Mouse (Mus musculus) stomach, embryonic 14.5 days (tissue): ENCODE measurements around the gene Ganc. TPM values are rescaled to one million over a fixed set of nuclear protein-coding genes. Genes with fewer than 3 reads are reported as not detected.

Experiments used
- ATAC-seq: fragments of 200-750 bp; cut with Nextera tagmentation; 2 replicates; pipeline ENCODE4 v1.8.0; 2017; ENCODE audit warnings: low read depth, moderate TSS enrichment; ENCODE audit not compliant: insufficient number of reproducible peaks, insufficient read depth, low FRiP score
- H3K27ac ChIP-seq: fragments of 300-500 bp; sonication (generic); 2 replicates; pipeline ENCODE4 v1.5.1; 2014; ENCODE audit warnings: mild to moderate bottlenecking, low read length, moderate library complexity, mixed read lengths
- H3K27me3 ChIP-seq: fragments of 300-500 bp; sonication (generic); 2 replicates; pipeline ENCODE4 v1.6.1; 2014; ENCODE audit warnings: low read length, control low read depth, mixed read lengths; ENCODE audit not compliant: control insufficient read depth, insufficient read depth
- H3K36me3 ChIP-seq: fragments of 300-500 bp; sonication (generic); 2 replicates; pipeline ENCODE4 v1.6.1; 2014; ENCODE audit warnings: mild to moderate bottlenecking, control low read depth, low read length, moderate library complexity, mixed read lengths; ENCODE audit not compliant: control insufficient read depth, insufficient read depth
- H3K4me1 ChIP-seq: fragments of 300-500 bp; sonication (generic); 2 replicates; pipeline ENCODE4 v1.6.1; 2014; ENCODE audit warnings: low read length, control low read depth, mixed read lengths; ENCODE audit not compliant: control insufficient read depth, insufficient read depth
- H3K4me2 ChIP-seq: fragments of 300-500 bp; sonication (generic); replicated peaks from 2 replicates; pipeline ENCODE4 v1.6.1; 2014; ENCODE audit warnings: low read depth, low read length, control low read depth
- H3K4me3 ChIP-seq: fragments of 300-500 bp; sonication (generic); 2 replicates; pipeline ENCODE4 v1.5.1; 2014; ENCODE audit warnings: low read depth, low read length, control low read depth
- H3K9ac ChIP-seq: fragments of 300-500 bp; sonication (generic); replicated peaks from 2 replicates; pipeline ENCODE4 v1.6.1; 2014; ENCODE audit warnings: low read depth, mild to moderate bottlenecking, control low read depth, low read length, moderate library complexity, mixed read lengths
- H3K9me3 ChIP-seq: fragments of 300-500 bp; sonication (generic); 2 replicates; pipeline ENCODE4 v1.6.1; 2016; ENCODE audit warnings: low read depth, low read length, control low read depth; ENCODE audit not compliant: control insufficient read depth
- WGBS: fragments of 180-500 bp; shearing (Covaris S2); extraction: QIAGEN DNeasy Blood & Tissue Kit; methylation state at CpG from one replicate; pipeline ENCODE4 v1.1.7; 2014; 5-methylcytosine and 5-hydroxymethylcytosine counted together
- polyA plus RNA-seq: library from polyadenylated mRNA; unstranded; fragments of >200 nt; fragmentation: Nextera tagmentation; extraction: Ambion mirVana; gene quantifications from 2 replicates; pipeline ENCODE4 v1.2.1, GENCODE M21; 2014

The Ganc gene
- polyA plus RNA-seq, 1 experiment from 2014 or later = 10.5 TPM

- Histone ChIP-seq H3K4me2 (no peak overlapping the region), H3K4me3 (no peak overlapping the region), H3K4me1 (no peaks in the 10 kb centered on the region), H3K27me3 (no peaks in the 10 kb centered on the region), H3K9me3 (no peaks in the 10 kb centered on the region), H3K36me3 (no peaks in the 10 kb centered on the region), H3K9ac (no peak overlapping the region), H3K27ac (no peak overlapping the region)
- whole genome bisulfite sequencing = 68% methylated on average over 4 of the region's 4 CpGs
- no peak for ATAC-seq
Measured at GRCm38 (mm10) chr2:120460216-120460615, 56.5 kb downstream of the Ganc start.

- Histone ChIP-seq H3K4me2 (no peak overlapping the region), H3K9me3 (no peaks in the 10 kb centered on the region), H3K4me3 (no peak overlapping the region), H3K4me1 (no peaks in the 10 kb centered on the region), H3K27me3 (no peaks in the 10 kb centered on the region), H3K9ac (no peak overlapping the region), H3K36me3 (no peaks in the 10 kb centered on the region), H3K27ac (no peak overlapping the region)
- no peak for ATAC-seq
- 75% methylated on average over 7 of the region's 7 CpGs for WGBS
Measured at GRCm38 (mm10) chr2:120463328-120463727, 59.6 kb downstream of the Ganc start.

GRCm38 (mm10) chr2:120464091-120464490 lies 60.4 kb downstream of the Ganc start:
- Histone ChIP-seq H3K4me1 (no peaks in the 10 kb centered on the region), H3K36me3 (no peaks in the 10 kb centered on the region), H3K27me3 (no peaks in the 10 kb centered on the region), H3K4me3 (no peak overlapping the region), H3K27ac (no peak overlapping the region), H3K9ac (no peak overlapping the region), H3K4me2 (no peak overlapping the region), H3K9me3 (no peaks in the 10 kb centered on the region)
- WGBS = 70% methylated on average over 8 of the region's 8 CpGs
- ATAC-seq = no peak

DNA sequence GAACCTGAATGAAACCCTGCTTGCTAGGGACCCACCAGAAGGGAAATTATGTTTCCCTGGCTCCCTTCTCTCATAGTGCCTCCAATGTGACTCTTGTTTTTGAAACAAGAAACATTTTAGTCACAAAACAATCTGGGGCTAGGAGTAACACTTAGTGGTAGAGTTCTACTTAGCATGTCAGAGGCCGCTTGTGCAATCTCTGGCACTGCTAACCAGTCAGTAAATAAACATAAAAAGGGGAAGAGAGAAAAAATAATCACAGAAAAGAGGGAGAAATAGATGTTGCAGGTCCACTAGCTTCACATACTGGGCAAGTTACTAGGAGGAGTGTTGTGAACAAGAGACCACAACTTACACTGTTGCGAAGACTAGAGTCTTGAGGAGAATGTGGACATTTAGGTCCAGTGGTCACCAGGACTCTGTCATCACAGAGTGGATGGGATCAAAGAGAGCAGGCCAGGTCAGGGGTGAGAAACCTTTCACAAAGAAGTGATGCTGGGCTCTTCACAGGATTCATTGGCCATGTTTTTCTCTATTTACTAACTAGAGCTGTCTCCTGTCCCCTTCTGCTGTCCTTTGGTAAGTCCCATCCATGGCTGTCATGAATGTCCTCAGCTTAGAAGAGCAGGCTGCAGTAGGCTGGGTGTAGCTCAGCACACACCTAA lies 61.2 kb downstream of the Ganc start:
- WGBS = 87% methylated on average over 2 of the region's 2 CpGs
- H3K36me3 ChIP-seq = no peaks in the 10 kb centered on the region
- no peak overlapping the region for H3K9ac ChIP-seq
- ATAC-seq = no peak
- no peak overlapping the region for H3K27ac ChIP-seq
- H3K4me2 ChIP-seq = no peak overlapping the region
- no peaks in the 10 kb centered on the region for H3K9me3 ChIP-seq
- no peaks in the 10 kb centered on the region for H3K4me1 ChIP-seq
- no peak overlapping the region for H3K4me3 ChIP-seq
- no peaks in the 10 kb centered on the region for H3K27me3 ChIP-seq

DNA sequence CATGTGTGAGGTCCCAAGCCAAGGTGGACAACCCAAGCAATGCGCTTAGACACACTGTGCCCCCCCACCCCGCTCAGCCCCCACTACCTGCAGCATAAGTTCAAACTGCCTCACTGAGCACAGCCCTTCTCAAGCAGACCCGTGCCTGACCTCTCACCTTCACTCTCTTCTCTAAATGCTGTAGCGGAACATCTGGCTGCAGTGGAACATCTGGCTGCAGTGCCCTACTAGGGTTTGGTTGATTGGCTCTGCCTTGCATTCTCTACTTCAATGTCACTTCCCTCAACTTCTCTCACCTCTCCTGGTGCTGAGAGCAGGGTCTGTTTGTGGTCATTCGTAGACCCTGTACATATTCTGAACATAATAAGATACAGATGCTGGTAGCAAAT lies 61.7 kb downstream of the Ganc start:
- Histone ChIP-seq H3K36me3 (no peaks in the 10 kb centered on the region), H3K27me3 (no peaks in the 10 kb centered on the region), H3K4me2 (no peak overlapping the region), H3K27ac (no peak overlapping the region), H3K9ac (no peak overlapping the region), H3K9me3 (no peaks in the 10 kb centered on the region), H3K4me1 (no peaks in the 10 kb centered on the region), H3K4me3 (no peak overlapping the region)
- no peak for ATAC-seq
- WGBS = 74% methylated on average over 5 of the region's 5 CpGs

DNA sequence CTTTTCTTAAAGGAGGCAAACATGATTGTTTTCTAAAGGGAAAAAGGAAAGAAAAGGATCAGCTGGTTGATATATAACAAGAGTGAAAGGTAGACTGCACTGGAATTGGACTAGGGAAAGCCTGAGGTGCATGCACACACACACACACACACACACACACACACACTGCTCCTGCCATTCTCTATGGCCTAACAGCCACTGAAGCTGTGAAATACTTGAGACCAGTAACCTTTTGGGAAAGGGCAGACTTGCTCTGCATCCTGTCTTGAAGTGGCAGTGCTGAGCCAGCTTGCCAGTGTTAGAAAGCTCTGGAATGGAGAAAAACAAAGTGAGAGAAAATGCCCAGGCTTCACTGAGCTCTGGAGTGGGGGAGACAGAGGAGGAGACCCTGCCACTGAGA lies 64.3 kb downstream of the Ganc start:
- Histone ChIP-seq H3K4me1 (no peaks in the 10 kb centered on the region), H3K4me2 (no peak overlapping the region), H3K27ac (no peak overlapping the region), H3K9me3 (no peaks in the 10 kb centered on the region), H3K36me3 (no peaks in the 10 kb centered on the region), H3K4me3 (no peak overlapping the region), H3K9ac (no peak overlapping the region), H3K27me3 (no peaks in the 10 kb centered on the region)
- ATAC-seq = no peak

GRCm38 (mm10) chr2:120469220-120469619 lies 65.5 kb downstream of the Ganc start:
- WGBS = 90% methylated on average over 3 of the region's 3 CpGs
- Histone ChIP-seq H3K4me3 (no peak overlapping the region), H3K27me3 (no peaks in the 10 kb centered on the region), H3K4me2 (no peak overlapping the region), H3K27ac (no peak overlapping the region), H3K4me1 (no peaks in the 10 kb centered on the region), H3K36me3 (no peaks in the 10 kb centered on the region), H3K9me3 (no peaks in the 10 kb centered on the region), H3K9ac (no peak overlapping the region)
- ATAC-seq = no peak

DNA sequence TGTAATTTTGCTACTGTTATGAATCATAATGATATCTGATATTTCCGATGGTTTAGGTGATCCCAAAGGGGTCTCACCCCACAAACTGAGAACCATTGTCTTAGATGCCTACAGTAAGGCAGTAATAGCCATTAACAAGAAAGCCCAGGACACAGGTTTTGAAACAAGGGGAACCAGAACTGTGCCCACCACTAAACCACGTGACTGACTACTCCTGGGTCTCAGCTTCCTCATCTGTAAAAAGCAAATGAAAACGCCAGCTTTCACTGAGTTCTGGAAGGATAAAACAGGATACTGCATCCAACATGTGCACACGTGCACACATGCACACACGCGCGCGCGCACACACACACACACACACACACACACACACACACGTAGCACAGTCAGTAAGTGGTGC lies 66.0 kb downstream of the Ganc start:
- 86% methylated on average over 10 of the region's 10 CpGs for WGBS
- no peak for ATAC-seq
- H3K4me1 ChIP-seq = no peaks in the 10 kb centered on the region

DNA sequence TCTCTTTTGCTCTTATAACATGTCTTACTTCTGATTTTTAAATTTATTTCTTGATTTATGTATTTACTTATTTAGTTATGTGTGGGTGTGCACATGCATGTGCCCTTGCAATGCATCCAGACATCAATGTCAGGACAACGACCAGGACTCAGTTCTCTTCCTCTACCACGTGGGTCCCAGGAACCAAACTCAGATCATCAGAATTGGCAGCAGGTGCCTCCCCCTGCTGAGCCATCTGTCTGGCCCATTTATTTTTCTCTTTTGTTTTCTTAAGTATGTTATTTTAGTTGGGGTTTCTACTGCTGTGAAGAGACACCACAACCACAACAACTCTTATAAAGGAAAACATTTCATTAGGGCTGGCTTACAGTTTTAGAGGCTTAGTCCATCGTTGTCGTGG lies 67.2 kb downstream of the Ganc start:
- no peaks in the 10 kb centered on the region for H3K27me3 ChIP-seq
- WGBS = 69% methylated on average over 4 of the region's 4 CpGs
- H3K36me3 ChIP-seq = no peaks in the 10 kb centered on the region
- no peak for ATAC-seq
- no peak overlapping the region for H3K4me2 ChIP-seq
- H3K27ac ChIP-seq = no peak overlapping the region
- no peak overlapping the region for H3K4me3 ChIP-seq
- H3K4me1 ChIP-seq = no peaks in the 10 kb centered on the region
- H3K9ac ChIP-seq = no peak overlapping the region
- H3K9me3 ChIP-seq = no peaks in the 10 kb centered on the region

More for the DNA sequence above, 66.0 kb downstream of the Ganc start:
- H3K4me2 ChIP-seq = no peak overlapping the region
- no peaks in the 10 kb centered on the region for H3K9me3 ChIP-seq
- no peak overlapping the region for H3K9ac ChIP-seq
- no peak overlapping the region for H3K27ac ChIP-seq
- H3K27me3 ChIP-seq = no peaks in the 10 kb centered on the region
- no peak overlapping the region for H3K4me3 ChIP-seq
- H3K36me3 ChIP-seq = no peaks in the 10 kb centered on the region
